Comparison of ENCODE assay signal across 18 mouse cellular contexts in the genomic region with DNA sequence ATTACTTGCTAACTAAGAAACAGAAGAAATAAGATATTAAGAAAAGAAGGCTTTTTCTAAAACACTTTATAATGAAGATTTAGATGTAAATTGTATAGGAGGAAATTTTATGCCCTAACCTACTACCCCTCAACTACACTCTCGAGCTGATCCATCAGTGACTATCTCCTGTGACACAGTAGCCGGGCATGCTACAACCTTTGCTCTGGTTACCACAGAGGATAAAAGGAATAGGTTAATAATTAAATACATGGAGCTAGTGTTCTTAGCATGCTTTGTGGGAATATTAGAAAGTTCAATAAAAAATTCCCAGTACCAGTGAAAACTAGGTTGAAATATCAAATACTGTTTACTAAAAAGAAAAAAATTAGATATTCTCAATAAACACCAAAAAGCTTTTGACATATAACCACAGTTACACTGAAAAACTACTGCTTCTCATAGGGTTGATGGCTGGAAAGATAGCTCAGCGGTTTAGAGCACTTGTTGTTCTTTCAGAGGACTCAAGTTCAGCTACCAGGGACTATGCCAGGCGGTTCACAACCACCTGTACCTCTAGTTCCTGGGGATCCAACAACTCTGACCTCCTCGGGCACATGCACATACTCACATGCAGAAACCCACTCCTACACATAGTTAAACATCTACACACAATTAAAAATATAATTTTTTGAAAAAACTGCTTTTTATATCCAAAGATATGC. TPM values are rescaled to one million over a fixed set of nuclear protein-coding genes. Genes with fewer than 3 reads are reported as not detected.
A peak's percentile ranks its signal among the peaks of the same experiment; 100 is the strongest.
DNase-seq lines count a peak whose midpoint lies in the region; ATAC-seq and TF ChIP-seq lines count a peak whose summit lies in the region.
"Had no signal": no experiment of that assay in that cellular context is flagged by ENCODE, and none has a peak within 500 bp of the region (broad histone marks: within the 10 kb centered on the region; RNA-seq: fewer than 3 reads in every experiment).

No protein-coding gene starts in this region.

- peaks cover 17% of the 10 kb centered on the region; the same call in 1 of the 2 replicates for H3K36me3 ChIP-seq in kidney, postnatal 0 days (ENCODE audit: insufficient read depth, low read length)
- H3K36me3 ChIP-seq in liver, embryonic 15.5 days (replicated peaks): peaks cover 30% of the 10 kb centered on the region
- H3K36me3 ChIP-seq in hindbrain, postnatal 0 days (ENCODE audit: insufficient read depth, low read length): peaks cover 18% of the 10 kb centered on the region

- no peak for ATAC-seq in cerebellum, adult (ENCODE audit: insufficient number of reproducible peaks, low FRiP score, low TSS enrichment)
- ATAC-seq in kidney, postnatal 0 days (replicated peaks; ENCODE audit: low FRiP score, low read depth): peak; percentile 82; the same call in 1 of the 2 replicates
- peak; percentile 84 for ATAC-seq in liver, embryonic 15.5 days (ENCODE audit: insufficient read depth)
- no peak for ATAC-seq in hindbrain, postnatal 0 days

- no peaks in the 10 kb centered on the region for H3K27me3 ChIP-seq in kidney, postnatal 0 days (ENCODE audit: insufficient read depth, low read length)
- H3K27me3 ChIP-seq in liver, embryonic 15.5 days: no peaks in the 10 kb centered on the region
- H3K27me3 ChIP-seq in hindbrain, postnatal 0 days (ENCODE audit: insufficient read depth, low read length): no peaks in the 10 kb centered on the region

- no peak overlapping the region for H3K4me3 ChIP-seq in kidney, postnatal 0 days (replicated peaks; ENCODE audit: low read depth, low read length)
- no peak overlapping the region for H3K4me3 ChIP-seq in liver, embryonic 15.5 days (replicated peaks)
- no peak overlapping the region for H3K4me3 ChIP-seq in hindbrain, postnatal 0 days (ENCODE audit: low read length)
- H3K4me3 ChIP-seq: embryonic facial prominence, embryonic 10.5 days; erythroblast, embryonic 14.5 days; midbrain, embryonic 10.5 days had no signal

- H3K27ac ChIP-seq in kidney, postnatal 0 days: peak overlapping the region; percentile 72
- H3K27ac ChIP-seq in liver, embryonic 15.5 days (replicated peaks): peak overlapping the region; percentile 58
- no peak overlapping the region for H3K27ac ChIP-seq in hindbrain, postnatal 0 days
- H3K27ac ChIP-seq: embryonic facial prominence, embryonic 10.5 days; midbrain, embryonic 10.5 days had no signal

- 56% methylated on average over 5 of the region's 5 CpGs for WGBS in kidney, postnatal 0 days
- 59% methylated on average over 5 of the region's 5 CpGs for WGBS in liver, embryonic 15.5 days (ENCODE audit: insufficient replicate concordance)
- 84% methylated on average over 5 of the region's 5 CpGs for WGBS in hindbrain, postnatal 0 days

- DNase-seq in cerebellum, adult 9-10 months: peak; percentile 44
- peak; percentile 32 for DNase-seq in kidney, postnatal 0 days (ENCODE audit: low spot score)
- DNase-seq in urinary bladder, adult 2 months (ENCODE audit: low spot score): no peak
- DNase-seq in hindbrain, postnatal 0 days (ENCODE audit: low spot score): no peak
- DNase-seq in Muller cell, postnatal 12 days (ENCODE audit: inconsistent ontology term): no peak
- no peak for DNase-seq in cerebellum, postnatal 25 days
- DNase-seq: adrenal gland, postnatal 36 days; cerebellum, postnatal 14 days; gastrocnemius, postnatal 14 days; layer of hippocampus, adult 9-11 months; lung, postnatal 36 days had no signal

- H3K4me2 ChIP-seq in kidney, postnatal 0 days (ENCODE audit: low read length): no peak overlapping the region
- no peak overlapping the region for H3K4me2 ChIP-seq in liver, embryonic 15.5 days
- H3K4me2 ChIP-seq in hindbrain, postnatal 0 days (ENCODE audit: low read depth, low read length): no peak overlapping the region
- H3K4me2 ChIP-seq: heart, embryonic 11.5 days had no signal

- no peak for TF ChIP-seq CTCF in kidney, postnatal 0 days (IDR thresholded peaks at IDR 0.05; ENCODE audit: low read depth)
- no peak for TF ChIP-seq CTCF in hindbrain, postnatal 0 days (IDR thresholded peaks at IDR 0.05; ENCODE audit: low read depth)

- no peaks in the 10 kb centered on the region for H3K9me3 ChIP-seq in kidney, postnatal 0 days (replicated peaks; ENCODE audit: low read length)
- H3K9me3 ChIP-seq in liver, embryonic 15.5 days (replicated peaks): no peaks in the 10 kb centered on the region
- no peaks in the 10 kb centered on the region for H3K9me3 ChIP-seq in hindbrain, postnatal 0 days (ENCODE audit: low read length)
- H3K9me3 ChIP-seq: embryonic facial prominence, embryonic 10.5 days; midbrain, embryonic 10.5 days had no signal

- H3K9ac ChIP-seq in kidney, postnatal 0 days (ENCODE audit: low read depth, low read length): no peak overlapping the region
- no peak overlapping the region for H3K9ac ChIP-seq in liver, embryonic 15.5 days
- no peak overlapping the region for H3K9ac ChIP-seq in hindbrain, postnatal 0 days (replicated peaks; ENCODE audit: low read length)

- H3K4me1 ChIP-seq in kidney, postnatal 0 days (replicated peaks; ENCODE audit: insufficient read depth, low read length): no peaks in the 10 kb centered on the region
- H3K4me1 ChIP-seq in liver, embryonic 15.5 days (replicated peaks): 0 out of 2 replicates have a peak, but pooled peaks cover 6% of the 10 kb centered on the region
- no peaks in the 10 kb centered on the region for H3K4me1 ChIP-seq in hindbrain, postnatal 0 days (ENCODE audit: insufficient read depth, low read length)
- H3K4me1 ChIP-seq: embryonic facial prominence, embryonic 10.5 days; midbrain, embryonic 10.5 days had no signal

RNA-seq across cellular contexts. Expression of a gene that starts 24.8 kb away (rescaled TPM):
- 6.0 and 7.3 TPM in 2 replicates for polyA plus RNA-seq in kidney, postnatal 0 days (2015; fragmentation: Nextera tagmentation; extraction: Ambion mirVana)
- 5.7 and 6.6 TPM in 2 replicates for polyA plus RNA-seq in liver, embryonic 15.5 days (2015; fragmentation: Nextera tagmentation; extraction: Ambion mirVana)
- polyA plus RNA-seq in urinary bladder, adult 2 months (2012; rRNA removed): 5.8 and 6.8 TPM in 2 replicates
- 32.8 and 35.9 TPM in 2 replicates for total RNA-seq in hindbrain, postnatal 0 days (2014; rRNA removed)
- 11.6 and 12.1 TPM in 2 replicates for polyA plus RNA-seq in hindbrain, postnatal 0 days (2015; fragmentation: Nextera tagmentation; extraction: Ambion mirVana)

RNA-seq across cellular contexts. Expression of a gene that starts 44.5 kb away (rescaled TPM):
- polyA plus RNA-seq in kidney, postnatal 0 days (2015; fragmentation: Nextera tagmentation; extraction: Ambion mirVana): 0.84 and 0.89 TPM in 2 replicates
- not detected in 2 replicates for polyA plus RNA-seq in liver, embryonic 15.5 days (2015; fragmentation: Nextera tagmentation; extraction: Ambion mirVana)
- 1.9 and 2.2 TPM in 2 replicates for polyA plus RNA-seq in urinary bladder, adult 2 months (2012; rRNA removed)
- total RNA-seq in hindbrain, postnatal 0 days (2014; rRNA removed): 1.3 TPM in 2 replicates
- polyA plus RNA-seq in hindbrain, postnatal 0 days (2015; fragmentation: Nextera tagmentation; extraction: Ambion mirVana): 1.5 and 1.8 TPM in 2 replicates
- total RNA-seq: heart, postnatal 25 days had no signal
- polyA plus RNA-seq: erythroblast, embryonic 14.5 days had no signal

RNA-seq across cellular contexts. Expression of a gene that starts 49.0 kb away (rescaled TPM):
- polyA plus RNA-seq in kidney, postnatal 0 days (2015; fragmentation: Nextera tagmentation; extraction: Ambion mirVana): 0.43 and 0.49 TPM in 2 replicates
- polyA plus RNA-seq in liver, embryonic 15.5 days (2015; fragmentation: Nextera tagmentation; extraction: Ambion mirVana): 0.17 and 0.28 TPM in 2 replicates
- polyA plus RNA-seq in urinary bladder, adult 2 months (2012; rRNA removed): 0.74 and 0.95 TPM in 2 replicates
- total RNA-seq in hindbrain, postnatal 0 days (2014; rRNA removed): 1.4 and 2.8 TPM in 2 replicates
- polyA plus RNA-seq in hindbrain, postnatal 0 days (2015; fragmentation: Nextera tagmentation; extraction: Ambion mirVana): 0.43 and 0.45 TPM in 2 replicates
- total RNA-seq: gastrocnemius, postnatal 14 days had no signal

Comparison
In these comparisons a context has a peak if more than half of its experiments do, and no peak if none do; other contexts are left out.
1. DNase-seq: peak in cerebellum, adult 9-10 months (single experiment) and kidney, postnatal 0 days (single experiment); none in urinary bladder, adult 2 months (single experiment), hindbrain, postnatal 0 days (single experiment), Muller cell, postnatal 12 days (single experiment) and cerebellum, postnatal 25 days (0 of 2).
2. ATAC-seq: peak in kidney, postnatal 0 days (single experiment) and liver, embryonic 15.5 days (single experiment); none in cerebellum, adult (single experiment) and hindbrain, postnatal 0 days (single experiment).